Mouse (Mus musculus): ENCODE measurements around the gene Pitx2. TPM values are rescaled to one million over a fixed set of nuclear protein-coding genes. Genes with fewer than 3 reads are reported as not detected.
A peak's percentile ranks its signal among the peaks of the same experiment; 100 is the strongest.

Pitx2 gene
- polyA plus RNA-seq, 1 experiment from 2014 or later: 22.1 TPM

DNA sequence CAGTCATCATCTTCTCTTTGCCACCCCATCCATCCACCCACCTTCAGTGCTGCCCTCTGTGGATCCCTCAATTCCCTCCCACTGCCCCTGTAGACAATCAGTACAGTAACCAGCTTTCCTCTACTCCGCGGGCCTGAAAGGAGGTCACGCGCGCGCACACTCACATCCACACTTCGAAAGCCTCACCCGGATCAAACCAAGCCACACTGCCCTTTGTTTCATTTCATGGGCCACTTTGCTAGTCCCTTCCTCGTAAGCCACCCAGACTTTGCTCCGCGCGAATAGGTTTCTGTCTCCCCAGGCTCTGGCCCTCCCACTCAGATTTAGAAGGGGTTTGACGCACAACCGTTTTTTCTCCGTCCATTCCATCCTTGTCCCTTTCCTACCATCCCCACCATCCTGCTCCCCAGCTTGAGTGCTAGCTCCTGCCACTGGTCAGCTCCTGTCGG is 494 bp upstream of the Pitx2 start:
- Histone ChIP-seq H3K36me3 (ENCODE audit: control insufficient read depth, insufficient read depth, low read length) (no peaks in the 10 kb centered on the region), H3K27ac (ENCODE audit: low read length) (no peak overlapping the region), H3K9me3 (replicated peaks; ENCODE audit: control insufficient read depth, low read length) (no peaks in the 10 kb centered on the region), H3K4me3 (replicated peaks; ENCODE audit: low read length) (peak overlapping the region; percentile 52), H3K4me1 (ENCODE audit: control insufficient read depth, insufficient read depth, low read length) (peaks cover 9% of the 10 kb centered on the region), H3K27me3 (ENCODE audit: control insufficient read depth, insufficient read depth, low read length) (peaks cover 79% of the 10 kb centered on the region), H3K9ac (ENCODE audit: low read length) (peak overlapping the region; percentile 73), H3K4me2 (ENCODE audit: low read depth, low read length) (peak overlapping the region; percentile 56)
- under 1% methylated on average over 16 of the region's 16 CpGs for WGBS
- ATAC-seq (ENCODE audit: insufficient read depth, low FRiP score): no peak

DNA sequence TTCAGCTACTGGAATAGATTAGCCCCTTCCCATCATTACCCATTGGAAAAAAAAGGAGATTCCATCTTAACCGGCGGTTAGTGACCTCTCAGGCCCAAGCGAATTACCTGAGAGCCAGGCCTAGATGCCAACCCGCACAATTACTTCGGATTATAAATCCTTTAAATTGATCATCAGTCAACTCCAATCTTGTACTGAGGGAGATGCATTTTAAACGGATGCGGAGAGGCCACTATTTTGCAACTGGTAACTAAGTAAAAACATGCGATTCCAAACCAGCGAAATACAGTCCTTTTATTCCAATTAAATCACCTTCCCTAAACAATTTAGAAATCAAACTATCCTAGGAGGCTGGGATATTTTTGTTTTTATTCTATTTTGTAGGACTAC is 818 bp downstream of the Pitx2 start:
- Histone ChIP-seq H3K36me3 (ENCODE audit: control insufficient read depth, insufficient read depth, low read length) (no peaks in the 10 kb centered on the region), H3K4me3 (replicated peaks; ENCODE audit: low read length) (peak overlapping the region; percentile 52), H3K4me2 (ENCODE audit: low read depth, low read length) (peak overlapping the region; percentile 56), H3K9ac (ENCODE audit: low read length) (peak overlapping the region; percentile 73), H3K4me1 (ENCODE audit: control insufficient read depth, insufficient read depth, low read length) (peaks cover 13% of the 10 kb centered on the region), H3K27me3 (ENCODE audit: control insufficient read depth, insufficient read depth, low read length) (peaks cover 79% of the 10 kb centered on the region), H3K27ac (ENCODE audit: low read length) (no peak overlapping the region), H3K9me3 (replicated peaks; ENCODE audit: control insufficient read depth, low read length) (no peaks in the 10 kb centered on the region)
- no peak for ATAC-seq (ENCODE audit: insufficient read depth, low FRiP score)
- 5% methylated on average over 9 of the region's 9 CpGs for WGBS

DNA sequence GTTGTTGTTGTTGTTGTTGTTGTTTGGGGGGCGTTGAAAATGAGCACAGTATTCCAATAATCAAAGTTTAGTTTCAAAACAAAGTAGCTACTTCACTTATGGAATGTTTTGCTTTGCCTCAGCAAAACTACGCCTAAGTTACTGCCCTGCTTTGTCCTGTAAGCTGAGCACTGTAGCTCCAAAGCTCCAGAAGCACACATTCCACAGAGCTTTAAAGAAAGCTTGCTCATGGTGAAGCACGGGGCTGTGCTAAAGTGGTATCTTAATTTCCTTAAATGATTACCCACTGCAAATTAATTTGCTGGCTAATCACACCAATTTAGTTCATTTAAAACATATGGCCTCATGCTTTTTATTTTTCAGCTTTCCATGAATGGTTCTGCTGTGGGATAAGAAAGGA is 1.5 kb downstream of the Pitx2 start:
- ATAC-seq (ENCODE audit: insufficient read depth, low FRiP score): no peak
- WGBS: 13% methylated on average over 3 of the region's 3 CpGs
- no peaks in the 10 kb centered on the region for H3K9me3 ChIP-seq (replicated peaks; ENCODE audit: control insufficient read depth, low read length)
- H3K36me3 ChIP-seq (ENCODE audit: control insufficient read depth, insufficient read depth, low read length): no peaks in the 10 kb centered on the region
- H3K4me1 ChIP-seq (ENCODE audit: control insufficient read depth, insufficient read depth, low read length): peaks cover 13% of the 10 kb centered on the region
- peaks cover 79% of the 10 kb centered on the region for H3K27me3 ChIP-seq (ENCODE audit: control insufficient read depth, insufficient read depth, low read length)
- no peak overlapping the region for H3K9ac ChIP-seq (ENCODE audit: low read length)
- H3K4me2 ChIP-seq (ENCODE audit: low read depth, low read length): no peak overlapping the region
- no peak overlapping the region; the same call in 1 of the 2 replicates for H3K4me3 ChIP-seq (replicated peaks; ENCODE audit: low read length)
- no peak overlapping the region for H3K27ac ChIP-seq (ENCODE audit: low read length)

DNA sequence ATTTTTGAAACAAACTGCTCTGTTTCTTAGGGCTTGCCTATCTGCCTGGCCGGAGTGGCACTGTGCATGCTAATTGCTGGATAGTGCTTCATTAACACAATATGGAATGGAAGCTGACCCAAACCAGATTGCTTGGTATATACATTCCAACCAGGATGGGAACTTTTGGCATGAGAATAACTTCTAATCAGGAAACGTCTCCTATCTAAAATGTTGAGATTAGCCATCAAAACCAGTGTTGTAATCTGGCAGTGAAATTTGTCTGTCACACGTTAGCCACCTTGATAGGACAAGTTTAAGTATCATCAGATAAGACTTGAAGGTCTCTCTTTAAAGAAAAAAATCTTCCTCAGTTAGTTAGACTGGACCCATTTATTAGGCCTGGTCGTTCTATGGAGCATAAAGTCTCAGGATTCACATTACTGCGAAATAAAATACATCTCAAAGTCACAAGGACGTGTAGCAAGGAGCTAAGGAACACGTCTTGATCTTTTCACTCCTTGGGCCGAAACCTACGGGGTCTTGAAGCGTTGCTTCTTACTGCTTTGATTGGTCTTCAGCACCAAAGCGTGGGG is 2.1 kb downstream of the Pitx2 start:
- Histone ChIP-seq H3K4me1 (ENCODE audit: control insufficient read depth, insufficient read depth, low read length) (peaks cover 13% of the 10 kb centered on the region), H3K27me3 (ENCODE audit: control insufficient read depth, insufficient read depth, low read length) (peaks cover 76% of the 10 kb centered on the region), H3K27ac (ENCODE audit: low read length) (no peak overlapping the region), H3K4me2 (ENCODE audit: low read depth, low read length) (peak overlapping the region; percentile 27), H3K36me3 (ENCODE audit: control insufficient read depth, insufficient read depth, low read length) (no peaks in the 10 kb centered on the region), H3K4me3 (replicated peaks; ENCODE audit: low read length) (peak overlapping the region; percentile 7; the same call in 1 of the 2 replicates), H3K9me3 (replicated peaks; ENCODE audit: control insufficient read depth, low read length) (no peaks in the 10 kb centered on the region), H3K9ac (ENCODE audit: low read length) (no peak overlapping the region)
- ATAC-seq (ENCODE audit: insufficient read depth, low FRiP score): no peak
- WGBS: 23% methylated on average over 11 of the region's 11 CpGs

DNA sequence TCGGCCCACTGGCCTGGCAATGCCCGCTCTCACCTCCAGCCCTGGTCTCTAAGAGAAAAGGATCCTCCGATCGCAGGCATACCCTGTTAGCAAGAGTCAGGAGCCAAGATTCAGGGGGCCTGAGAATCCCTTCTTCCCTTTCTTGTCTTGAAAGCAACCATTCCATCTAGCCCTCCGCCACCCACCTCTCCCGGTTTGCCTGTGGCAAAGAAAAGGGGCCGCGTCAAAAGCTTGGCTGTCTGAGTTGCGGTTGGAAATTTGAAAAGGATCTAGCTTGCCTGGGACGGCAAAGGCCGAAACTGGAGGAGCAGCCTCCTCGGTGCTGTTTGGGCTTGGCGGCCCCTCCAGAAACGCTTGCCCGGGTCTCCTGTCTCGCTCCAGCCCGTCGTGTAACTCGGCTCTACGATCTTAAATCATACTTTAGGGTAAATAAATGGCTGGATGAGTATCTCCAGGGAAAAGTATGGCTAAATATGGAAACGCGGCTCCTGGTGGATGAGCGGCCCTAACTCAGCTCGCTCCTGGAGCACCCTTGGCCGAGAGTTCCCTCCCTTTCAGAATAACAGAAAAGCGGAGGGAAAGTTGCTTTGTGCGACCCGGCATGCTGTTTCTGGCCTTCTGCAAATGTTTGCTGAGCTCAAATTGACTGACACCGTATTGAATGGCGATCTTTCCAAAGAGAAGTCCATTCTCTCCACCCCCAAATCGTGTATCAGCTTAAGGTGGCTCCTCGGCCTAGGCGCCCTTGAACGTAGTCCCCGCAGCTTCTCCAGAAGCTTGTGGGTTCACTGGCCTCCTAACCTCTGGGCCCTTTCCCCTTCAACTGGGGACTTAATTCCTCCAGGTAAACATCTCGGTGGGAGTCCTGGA is 3.4 kb downstream of the Pitx2 start:
- Histone ChIP-seq H3K27ac (ENCODE audit: low read length) (no peak overlapping the region), H3K27me3 (ENCODE audit: control insufficient read depth, insufficient read depth, low read length) (peaks cover 79% of the 10 kb centered on the region), H3K36me3 (ENCODE audit: control insufficient read depth, insufficient read depth, low read length) (no peaks in the 10 kb centered on the region), H3K4me2 (ENCODE audit: low read depth, low read length) (peak overlapping the region; percentile 79), H3K4me1 (ENCODE audit: control insufficient read depth, insufficient read depth, low read length) (peaks cover 13% of the 10 kb centered on the region), H3K9ac (ENCODE audit: low read length) (peak overlapping the region; percentile 23; the same call in 1 of the 2 replicates), H3K9me3 (replicated peaks; ENCODE audit: control insufficient read depth, low read length) (no peaks in the 10 kb centered on the region), H3K4me3 (replicated peaks; ENCODE audit: low read length) (peak overlapping the region; percentile 5)
- ATAC-seq (ENCODE audit: insufficient read depth, low FRiP score): no peak
- 17% methylated on average over 36 of the region's 36 CpGs for WGBS

DNA sequence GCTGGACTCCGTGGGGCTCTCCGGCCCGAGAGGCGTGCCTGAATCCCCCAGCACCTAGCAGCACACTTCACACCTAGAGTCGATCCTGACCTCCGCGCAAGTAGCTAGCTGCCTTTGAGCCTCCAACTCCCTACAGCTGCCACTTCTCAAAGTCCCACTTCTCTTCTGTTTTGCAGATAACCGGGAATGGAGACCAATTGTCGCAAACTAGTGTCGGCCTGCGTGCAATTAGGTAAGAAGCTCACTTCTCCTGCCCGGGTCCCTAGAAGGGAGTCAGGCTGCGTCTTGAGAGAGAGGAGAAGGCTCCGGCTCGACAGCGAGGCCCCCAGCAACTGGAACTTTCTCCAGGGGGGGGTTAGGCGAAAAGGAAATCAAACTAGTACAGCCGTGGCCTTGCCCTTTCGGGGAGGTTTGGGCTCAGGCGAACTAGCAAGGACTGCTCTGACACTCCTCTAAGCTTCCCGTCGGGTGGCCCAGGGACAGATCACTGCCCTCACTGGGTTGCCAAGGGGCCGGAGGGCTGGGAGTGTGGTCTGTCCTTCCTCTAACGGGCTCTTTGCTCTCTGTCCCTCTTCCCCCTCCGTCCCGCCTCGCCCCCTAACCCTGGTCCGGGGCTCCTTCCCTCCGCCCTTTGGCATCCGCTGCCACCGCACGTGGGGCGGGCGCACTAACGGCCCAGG is 4.2 kb downstream of the Pitx2 start:
- WGBS: 8% methylated on average over 35 of the region's 35 CpGs
- H3K4me2 ChIP-seq (ENCODE audit: low read depth, low read length): peak overlapping the region; percentile 79
- peaks cover 13% of the 10 kb centered on the region for H3K4me1 ChIP-seq (ENCODE audit: control insufficient read depth, insufficient read depth, low read length)
- no peak overlapping the region for H3K27ac ChIP-seq (ENCODE audit: low read length)
- no peaks in the 10 kb centered on the region for H3K9me3 ChIP-seq (replicated peaks; ENCODE audit: control insufficient read depth, low read length)
- H3K36me3 ChIP-seq (ENCODE audit: control insufficient read depth, insufficient read depth, low read length): no peaks in the 10 kb centered on the region
- ATAC-seq (ENCODE audit: insufficient read depth, low FRiP score): peak; percentile 20; the same call in 1 of the 2 replicates
- peak overlapping the region; percentile 49 for H3K4me3 ChIP-seq (replicated peaks; ENCODE audit: low read length)
- H3K27me3 ChIP-seq (ENCODE audit: control insufficient read depth, insufficient read depth, low read length): peaks cover 80% of the 10 kb centered on the region
- peak overlapping the region; percentile 55; the same call in 1 of the 2 replicates for H3K9ac ChIP-seq (ENCODE audit: low read length)

DNA sequence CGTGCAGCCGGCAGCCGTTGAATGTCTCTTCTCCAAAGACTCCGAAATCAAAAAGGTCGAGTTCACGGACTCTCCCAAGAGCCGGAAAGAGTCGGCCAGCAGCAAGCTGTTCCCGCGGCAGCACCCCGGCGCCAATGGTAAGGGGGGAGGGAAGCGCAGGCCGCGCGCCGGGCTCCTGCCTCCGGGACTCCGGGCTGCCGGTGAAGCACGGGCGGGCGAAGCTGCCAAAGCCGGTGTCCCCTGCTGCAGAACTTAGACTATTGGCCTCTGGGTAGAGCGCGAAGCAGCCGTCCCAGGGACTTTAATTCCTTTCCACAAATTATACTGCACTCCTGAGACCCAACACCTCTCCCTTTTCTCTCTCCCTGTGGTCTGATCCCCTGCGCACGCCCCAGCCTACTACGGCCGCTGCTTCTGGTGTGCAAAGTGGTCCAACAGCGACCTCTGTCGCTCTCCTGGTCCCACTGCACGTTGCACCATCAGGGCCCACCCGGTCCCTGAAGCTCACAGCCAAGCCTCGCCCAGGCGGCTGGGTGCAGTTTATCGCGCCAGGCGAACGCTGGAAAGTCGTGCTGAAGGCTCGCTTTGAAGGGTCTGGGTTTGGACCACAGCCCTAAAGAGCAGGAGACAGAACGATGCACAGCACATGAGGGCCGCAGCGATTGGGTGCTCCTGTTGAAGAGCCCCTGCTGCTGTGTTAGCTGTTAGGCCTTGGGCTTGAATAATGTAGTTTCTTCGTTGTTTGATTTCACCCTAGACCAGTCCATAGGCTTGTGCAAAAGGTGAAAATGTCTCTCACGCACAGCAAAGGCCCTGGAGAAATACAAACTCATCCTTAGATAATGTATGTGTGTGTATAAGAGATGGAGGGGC is 5.0 kb downstream of the Pitx2 start:
- Histone ChIP-seq H3K9me3 (replicated peaks; ENCODE audit: control insufficient read depth, low read length) (no peaks in the 10 kb centered on the region), H3K27me3 (ENCODE audit: control insufficient read depth, insufficient read depth, low read length) (peaks cover 79% of the 10 kb centered on the region), H3K36me3 (ENCODE audit: control insufficient read depth, insufficient read depth, low read length) (no peaks in the 10 kb centered on the region), H3K4me3 (replicated peaks; ENCODE audit: low read length) (peak overlapping the region; percentile 49), H3K4me2 (ENCODE audit: low read depth, low read length) (peak overlapping the region; percentile 79), H3K27ac (ENCODE audit: low read length) (no peak overlapping the region), H3K4me1 (ENCODE audit: control insufficient read depth, insufficient read depth, low read length) (peaks cover 10% of the 10 kb centered on the region), H3K9ac (ENCODE audit: low read length) (peak overlapping the region; percentile 55; the same call in 1 of the 2 replicates)
- 2% methylated on average over 48 of the region's 48 CpGs for WGBS
- ATAC-seq (ENCODE audit: insufficient read depth, low FRiP score): peak; percentile 91

DNA sequence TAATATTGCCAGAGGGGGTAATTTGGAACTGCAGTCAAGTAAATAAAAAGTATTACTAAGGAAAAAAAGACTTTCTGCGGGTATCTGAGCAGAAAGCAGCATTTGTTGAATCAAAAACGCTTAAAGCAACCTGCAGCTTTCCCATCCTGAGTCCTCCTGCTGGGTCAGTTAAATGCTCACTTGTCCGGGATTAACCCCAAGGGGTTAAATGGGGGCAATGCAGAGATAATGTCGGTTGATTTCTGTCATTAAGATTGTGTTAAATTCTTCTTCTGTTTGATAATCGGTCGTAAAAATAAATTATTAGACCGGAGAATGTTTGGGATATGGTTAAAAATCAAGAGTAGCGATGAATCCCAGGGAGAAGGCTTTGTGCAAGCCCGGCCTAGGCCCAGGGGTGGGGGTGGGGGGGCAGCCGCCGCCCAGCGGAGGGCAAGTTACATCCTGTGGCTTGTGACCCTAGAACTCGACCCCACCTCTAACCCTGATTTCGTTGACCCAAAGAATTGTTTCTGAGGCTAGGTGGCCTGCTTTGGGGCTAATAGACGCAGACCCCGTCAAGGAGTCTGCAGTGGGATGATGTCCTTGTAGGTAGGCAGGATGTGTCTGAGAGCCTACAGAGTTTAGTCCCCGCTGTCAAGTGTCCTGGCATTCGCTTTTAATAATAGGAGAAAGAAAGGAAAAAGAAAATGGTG is 6.0 kb downstream of the Pitx2 start:
- ATAC-seq (ENCODE audit: insufficient read depth, low FRiP score): no peak
- 23% methylated on average over 18 of the region's 18 CpGs for WGBS
- peaks cover 78% of the 10 kb centered on the region for H3K27me3 ChIP-seq (ENCODE audit: control insufficient read depth, insufficient read depth, low read length)

More for the DNA sequence above, 6.0 kb downstream of the Pitx2 start:
- H3K4me1 ChIP-seq (ENCODE audit: control insufficient read depth, insufficient read depth, low read length): peaks cover 7% of the 10 kb centered on the region; the same call in 1 of the 2 replicates
- no peak overlapping the region for H3K9ac ChIP-seq (ENCODE audit: low read length)
- no peaks in the 10 kb centered on the region for H3K9me3 ChIP-seq (replicated peaks; ENCODE audit: control insufficient read depth, low read length)
- no peak overlapping the region for H3K4me2 ChIP-seq (ENCODE audit: low read depth, low read length)
- no peaks in the 10 kb centered on the region for H3K36me3 ChIP-seq (ENCODE audit: control insufficient read depth, insufficient read depth, low read length)
- no peak overlapping the region for H3K4me3 ChIP-seq (replicated peaks; ENCODE audit: low read length)
- no peak overlapping the region for H3K27ac ChIP-seq (ENCODE audit: low read length)

Measured in stomach, embryonic 16.5 days (tissue).